Mouse (Mus musculus) liver, embryonic 14.5 days (tissue): ENCODE results near the gene Evpl.

Experiments used
- CTCF ChIP-seq: IDR thresholded peaks from 2 replicates; pipeline ENCODE4 v1.5.1; 2016; ENCODE audit warnings: antibody characterized with exemption, low read depth, control low read depth
- EP300 ChIP-seq: IDR thresholded peaks from 2 replicates; pipeline ENCODE4 v1.6.1; 2016; ENCODE audit warnings: antibody characterized with exemption, low read depth

- TF ChIP-seq EP300 (no peak), CTCF (no peak)
Observed at GRCm38 (mm10) chr11:116206678-116207077, 31.2 kb downstream of the Evpl start.
